Mouse (Mus musculus): ENCODE measurements around the gene Il27. TPM values are rescaled to one million over a fixed set of nuclear protein-coding genes. Genes with fewer than 3 reads are reported as not detected.

Il27 gene
- polyA plus RNA-seq, 1 experiment from 2014 or later: not detected

- Histone ChIP-seq H3K27ac (no peak overlapping the region), H3K9me3 (replicated peaks) (no peaks in the 10 kb centered on the region), H3K4me1 (peaks cover 7% of the 10 kb centered on the region), H3K4me2 (no peak overlapping the region), H3K27me3 (no peaks in the 10 kb centered on the region), H3K36me3 (ENCODE audit: poor library complexity, severe bottlenecking) (peaks cover 54% of the 10 kb centered on the region), H3K4me3 (no peak overlapping the region), H3K9ac (no peak overlapping the region)
- ATAC-seq: no peak
- WGBS: 47% methylated on average over 8 of the region's 8 CpGs
Measured at GRCm38 (mm10) chr7:126576946-126577345, 17.8 kb downstream of the Il27 start.

GRCm38 (mm10) chr7:126566094-126566765, 28.5 kb downstream of the Il27 start, which contains the start of gene Eif3c:
TSS of gene Eif3c (minus strand) at chr7:126566411.
- ATAC-seq: peak; percentile 96

GRCm38 (mm10) chr7:126565693-126566092, 29.0 kb downstream of the Il27 start:
- H3K4me3 ChIP-seq: peak overlapping the region; percentile 97
- peak overlapping the region; percentile 66 for H3K27ac ChIP-seq
- peak; percentile 40 for ATAC-seq
- H3K9ac ChIP-seq: peak overlapping the region; percentile 91
- H3K9me3 ChIP-seq (replicated peaks): no peaks in the 10 kb centered on the region
- peaks cover 39% of the 10 kb centered on the region for H3K36me3 ChIP-seq (ENCODE audit: poor library complexity, severe bottlenecking)
- H3K4me2 ChIP-seq: peak overlapping the region; percentile 89
- WGBS: 1% methylated on average over 28 of the region's 28 CpGs
- no peaks in the 10 kb centered on the region for H3K27me3 ChIP-seq
- peaks cover 10% of the 10 kb centered on the region for H3K4me1 ChIP-seq

More at GRCm38 (mm10) chr7:126566094-126566765, 28.5 kb downstream of the Il27 start, which contains the start of gene Eif3c:
- Histone ChIP-seq H3K4me3 (peak within 1 kb of the TSS; percentile 97), H3K27ac (peak within 1 kb of the TSS; percentile 66), H3K36me3 (ENCODE audit: poor library complexity, severe bottlenecking) (peaks cover 33% of the 10 kb centered on the region), H3K9ac (peak within 1 kb of the TSS; percentile 91), H3K4me1 (peaks cover 10% of the 10 kb centered on the region), H3K4me2 (peak within 1 kb of the TSS; percentile 89), H3K9me3 (replicated peaks) (no peaks in the 10 kb centered on the region), H3K27me3 (no peaks in the 10 kb centered on the region)
- under 1% methylated on average over 46 of the region's 46 CpGs for WGBS

GRCm38 (mm10) chr7:126556635-126557034, 38.1 kb downstream of the Il27 start:
- no peak for ATAC-seq
- H3K27ac ChIP-seq: no peak overlapping the region
- 97% methylated on average over 5 of the region's 5 CpGs for WGBS

GRCm38 (mm10) chr7:126554796-126555195, 39.9 kb downstream of the Il27 start:
- H3K27ac ChIP-seq: no peak overlapping the region
- H3K9ac ChIP-seq: no peak overlapping the region
- ATAC-seq: no peak
- H3K4me1 ChIP-seq: no peaks in the 10 kb centered on the region
- H3K4me3 ChIP-seq: no peak overlapping the region
- no peak overlapping the region for H3K4me2 ChIP-seq
- H3K36me3 ChIP-seq (ENCODE audit: poor library complexity, severe bottlenecking): peaks cover 97% of the 10 kb centered on the region
- H3K9me3 ChIP-seq (replicated peaks): no peaks in the 10 kb centered on the region
- no peaks in the 10 kb centered on the region for H3K27me3 ChIP-seq
- WGBS: 98% methylated on average over 1 of the region's 1 CpGs

More at GRCm38 (mm10) chr7:126556635-126557034, 38.1 kb downstream of the Il27 start:
- Histone ChIP-seq H3K4me2 (no peak overlapping the region), H3K9me3 (replicated peaks) (no peaks in the 10 kb centered on the region), H3K9ac (no peak overlapping the region), H3K4me1 (no peaks in the 10 kb centered on the region), H3K27me3 (no peaks in the 10 kb centered on the region), H3K4me3 (no peak overlapping the region), H3K36me3 (ENCODE audit: poor library complexity, severe bottlenecking) (peaks cover 96% of the 10 kb centered on the region)

GRCm38 (mm10) chr7:126545631-126546030, 49.1 kb downstream of the Il27 start:
- no peak overlapping the region for H3K9ac ChIP-seq
- 95% methylated on average over 2 of the region's 2 CpGs for WGBS
- ATAC-seq: no peak

GRCm38 (mm10) chr7:126541661-126542060, 53.1 kb downstream of the Il27 start:
- no peak for ATAC-seq
- Histone ChIP-seq H3K4me1 (no peaks in the 10 kb centered on the region), H3K27ac (no peak overlapping the region), H3K36me3 (ENCODE audit: poor library complexity, severe bottlenecking) (peaks cover 29% of the 10 kb centered on the region), H3K9me3 (replicated peaks) (no peaks in the 10 kb centered on the region), H3K9ac (no peak overlapping the region), H3K4me2 (no peak overlapping the region), H3K27me3 (peaks cover 6% of the 10 kb centered on the region), H3K4me3 (no peak overlapping the region)
- 91% methylated on average over 1 of the region's 1 CpGs for WGBS

More at GRCm38 (mm10) chr7:126545631-126546030, 49.1 kb downstream of the Il27 start:
- H3K27ac ChIP-seq: no peak overlapping the region
- H3K36me3 ChIP-seq (ENCODE audit: poor library complexity, severe bottlenecking): peaks cover 69% of the 10 kb centered on the region
- H3K4me2 ChIP-seq: no peak overlapping the region
- H3K4me1 ChIP-seq: no peaks in the 10 kb centered on the region
- no peaks in the 10 kb centered on the region for H3K27me3 ChIP-seq
- no peaks in the 10 kb centered on the region for H3K9me3 ChIP-seq (replicated peaks)
- H3K4me3 ChIP-seq: no peak overlapping the region

Small RNA genes within 50 kb of the gene (microRNA-seq; reads per million reads assigned to microRNA genes)
- 0.80 reads per million for gene Mir7059

Other genes starting within 250 kb of the Il27 start
- 1.0 and 1.9 TPM in 2 replicates for gene Lat, start 225.4 kb downstream of the Il27 start, polyA plus RNA-seq (2015; fragmentation: Nextera tagmentation; extraction: Ambion mirVana)
- gene Spns1, start 217.5 kb downstream of the Il27 start, polyA plus RNA-seq (2015; fragmentation: Nextera tagmentation; extraction: Ambion mirVana): 58.6 and 69.2 TPM in 2 replicates
- 3.0 and 4.5 TPM in 2 replicates for gene Nfatc2ip, start 198.2 kb downstream of the Il27 start, polyA plus RNA-seq (2015; fragmentation: Nextera tagmentation; extraction: Ambion mirVana)
- gene Cd19, start 180.1 kb downstream of the Il27 start, polyA plus RNA-seq (2015; fragmentation: Nextera tagmentation; extraction: Ambion mirVana): not detected in 2 replicates
- 18.7 and 22.4 TPM in 2 replicates for gene Rabep2, start 166.2 kb downstream of the Il27 start, polyA plus RNA-seq (2015; fragmentation: Nextera tagmentation; extraction: Ambion mirVana)
- 0.19 and 0.32 TPM in 2 replicates for gene Atp2a1, start 131.8 kb downstream of the Il27 start, polyA plus RNA-seq (2015; fragmentation: Nextera tagmentation; extraction: Ambion mirVana)
- 55.8 and 61.6 TPM in 2 replicates for gene Sh2b1, start 119.5 kb downstream of the Il27 start, polyA plus RNA-seq (2015; fragmentation: Nextera tagmentation; extraction: Ambion mirVana)
- gene Tufm, start 107.6 kb downstream of the Il27 start, polyA plus RNA-seq (2015; fragmentation: Nextera tagmentation; extraction: Ambion mirVana): 114 and 123 TPM in 2 replicates
- gene Atxn2l, start 91.5 kb downstream of the Il27 start, polyA plus RNA-seq (2015; fragmentation: Nextera tagmentation; extraction: Ambion mirVana): 52.4 and 60.0 TPM in 2 replicates
- 209 and 212 TPM in 2 replicates for gene Eif3c, start 28.5 kb downstream of the Il27 start, polyA plus RNA-seq (2015; fragmentation: Nextera tagmentation; extraction: Ambion mirVana)
- gene Apobr, start 10.0 kb downstream of the Il27 start, polyA plus RNA-seq (2015; fragmentation: Nextera tagmentation; extraction: Ambion mirVana): 0.38 and 0.46 TPM in 2 replicates
- gene Cln3, start 9.1 kb downstream of the Il27 start, polyA plus RNA-seq (2015; fragmentation: Nextera tagmentation; extraction: Ambion mirVana): 26.3 and 30.8 TPM in 2 replicates
- 2.1 and 2.5 TPM in 2 replicates for gene Nupr1, start 35.9 kb upstream of the Il27 start, polyA plus RNA-seq (2015; fragmentation: Nextera tagmentation; extraction: Ambion mirVana)
- gene Sgf29, start 54.4 kb upstream of the Il27 start, polyA plus RNA-seq (2015; fragmentation: Nextera tagmentation; extraction: Ambion mirVana): 57.3 and 64.6 TPM in 2 replicates
- gene Sult1a1, start 81.5 kb upstream of the Il27 start, polyA plus RNA-seq (2015; fragmentation: Nextera tagmentation; extraction: Ambion mirVana): 0.46 and 0.68 TPM in 2 replicates
- gene Bola2, start 100.5 kb upstream of the Il27 start, polyA plus RNA-seq (2015; fragmentation: Nextera tagmentation; extraction: Ambion mirVana): 183 and 187 TPM in 2 replicates
- 16.6 TPM in 2 replicates for gene Slx1b, start 100.8 kb upstream of the Il27 start, polyA plus RNA-seq (2015; fragmentation: Nextera tagmentation; extraction: Ambion mirVana)
- gene Coro1a, start 112.8 kb upstream of the Il27 start, polyA plus RNA-seq (2015; fragmentation: Nextera tagmentation; extraction: Ambion mirVana): 72.7 and 77.1 TPM in 2 replicates
- gene Mapk3, start 164.7 kb upstream of the Il27 start, polyA plus RNA-seq (2015; fragmentation: Nextera tagmentation; extraction: Ambion mirVana): 75.3 and 78.3 TPM in 2 replicates
- gene Gdpd3, start 171.4 kb upstream of the Il27 start, polyA plus RNA-seq (2015; fragmentation: Nextera tagmentation; extraction: Ambion mirVana): 1.7 and 2.8 TPM in 2 replicates
- gene Ypel3, start 182.0 kb upstream of the Il27 start, polyA plus RNA-seq (2015; fragmentation: Nextera tagmentation; extraction: Ambion mirVana): 124 and 143 TPM in 2 replicates
- gene Tbx6, start 186.5 kb upstream of the Il27 start, polyA plus RNA-seq (2015; fragmentation: Nextera tagmentation; extraction: Ambion mirVana): 0.43 and 0.55 TPM in 2 replicates
- gene Ppp4c, start 197.6 kb upstream of the Il27 start, polyA plus RNA-seq (2015; fragmentation: Nextera tagmentation; extraction: Ambion mirVana): 246 and 258 TPM in 2 replicates
- 27.0 and 30.0 TPM in 2 replicates for gene Fam57b, start 202.7 kb upstream of the Il27 start, polyA plus RNA-seq (2015; fragmentation: Nextera tagmentation; extraction: Ambion mirVana)
- not detected in 2 replicates for gene 4930451I11Rik, start 236.7 kb upstream of the Il27 start, polyA plus RNA-seq (2015; fragmentation: Nextera tagmentation; extraction: Ambion mirVana)

All from forebrain, embryonic 13.5 days (tissue).